Mouse (Mus musculus): ENCODE measurements around the gene Arhgef28.

Gene Arhgef28

DNA sequence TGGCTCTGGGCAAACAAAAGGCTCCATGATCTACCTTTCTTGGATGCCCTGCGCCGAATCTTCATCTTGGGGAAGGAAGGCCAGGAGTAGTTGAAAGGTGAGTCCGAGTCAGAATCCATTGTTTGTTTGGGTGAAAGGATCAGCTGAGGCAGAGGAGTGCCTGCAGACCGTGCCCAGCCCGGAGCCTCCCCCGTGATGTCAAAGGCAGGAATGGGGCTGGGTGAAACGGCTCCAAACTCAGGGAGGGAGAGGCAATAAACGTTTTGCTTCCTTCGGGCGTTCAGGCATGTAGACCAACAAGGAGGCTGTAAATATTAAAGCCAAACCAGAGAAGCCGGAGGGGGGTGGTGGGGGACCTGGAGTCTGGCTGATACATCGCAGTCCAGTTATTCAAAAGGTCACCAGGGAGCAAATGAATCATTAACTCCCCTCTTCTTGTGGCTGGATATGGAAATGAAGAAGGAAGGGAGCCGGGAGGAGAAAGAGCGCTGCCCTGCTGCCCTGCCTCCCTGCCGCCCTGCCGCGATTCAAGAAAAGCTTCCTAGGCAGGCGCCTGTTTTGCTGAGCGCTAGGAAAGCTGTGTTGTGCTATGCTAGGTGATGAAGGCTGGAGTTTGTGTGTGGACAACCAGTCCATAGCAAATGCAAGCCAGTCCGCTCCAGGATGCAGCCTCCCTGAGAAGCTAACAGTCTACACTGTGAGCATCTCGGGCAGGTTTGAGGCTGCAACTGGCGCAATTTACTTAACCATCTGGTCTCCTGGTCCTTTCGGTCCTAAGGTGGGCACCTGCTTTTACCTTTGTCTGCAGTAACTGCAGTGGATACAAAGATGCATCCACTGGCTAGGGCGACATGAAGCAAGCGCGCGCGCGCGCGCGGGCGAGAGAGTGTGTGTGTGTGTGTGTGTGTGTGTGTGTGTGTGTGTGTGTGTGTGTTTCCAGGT is 190.0 kb downstream of the Arhgef28 start:
- no peak for DNase-seq (ENCODE audit: low spot score in 2 of 2)

GRCm38 (mm10) chr13:98014892-98015291 is 191.3 kb downstream of the Arhgef28 start:
- no peak for DNase-seq (ENCODE audit: low spot score in 2 of 2)

DNA sequence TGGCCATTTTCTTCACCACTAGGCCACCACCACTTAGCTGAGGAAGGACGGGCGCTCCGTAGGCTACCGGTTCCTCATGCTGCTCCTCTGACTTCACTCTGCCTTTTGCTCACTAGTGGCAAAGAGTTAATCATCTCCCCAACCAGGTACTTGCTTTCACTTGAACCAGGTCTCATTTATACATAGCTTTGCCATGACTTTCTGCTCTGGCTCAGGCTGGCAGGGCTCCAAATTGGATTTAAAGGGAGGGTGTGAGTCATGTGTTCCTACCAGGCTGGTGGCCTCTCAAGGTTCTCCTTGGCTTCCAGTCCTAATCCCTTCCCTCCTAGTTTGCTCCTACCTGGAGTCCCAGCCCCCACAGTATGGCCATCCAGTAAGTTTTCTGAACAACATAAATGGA is 192.5 kb downstream of the Arhgef28 start:
- no peak for DNase-seq (ENCODE audit: low spot score in 2 of 2)

- no peak for DNase-seq (ENCODE audit: low spot score in 2 of 2)
Observed at GRCm38 (mm10) chr13:98011931-98012341, 194.3 kb downstream of the Arhgef28 start.

DNA sequence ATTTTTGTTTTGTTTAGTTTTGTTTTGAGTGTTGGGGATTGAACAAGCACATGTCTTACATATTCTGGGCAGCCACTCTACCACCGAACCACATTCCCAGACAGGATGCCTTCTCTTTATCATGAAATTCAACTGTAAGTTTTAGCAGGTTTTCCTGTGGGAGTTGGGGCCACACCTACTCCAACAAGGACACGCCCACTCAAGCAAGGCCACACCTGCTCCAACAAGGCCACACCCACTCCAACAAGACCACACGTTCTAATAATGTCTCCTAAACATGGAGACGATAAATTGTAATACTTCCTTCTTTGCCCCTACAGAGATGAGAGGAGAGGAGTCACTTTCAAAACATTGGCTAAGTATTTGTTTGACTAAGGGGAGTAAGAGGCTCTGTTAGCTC is 197.2 kb downstream of the Arhgef28 start:
- DNase-seq (ENCODE audit: low spot score in 2 of 2), result no peak

DNA sequence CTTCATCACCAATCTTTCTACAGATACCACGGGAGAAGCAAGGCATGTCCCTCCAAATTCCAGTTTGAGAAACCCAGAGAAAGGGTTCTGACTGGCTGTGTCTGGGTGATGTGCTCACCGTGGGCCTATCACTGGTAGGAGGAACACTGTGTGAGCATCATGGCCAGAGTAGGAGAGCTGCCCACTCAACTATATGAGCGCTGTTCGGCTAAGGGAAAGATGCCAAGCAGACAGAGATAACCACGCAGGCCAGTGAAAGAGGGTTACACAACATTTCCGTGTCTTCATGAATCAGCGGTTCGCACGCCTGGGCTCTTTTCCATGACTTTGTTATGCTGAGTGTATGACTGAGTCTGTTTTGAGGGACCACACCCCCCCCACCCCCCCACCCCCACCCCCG is 197.7 kb downstream of the Arhgef28 start:
- DNase-seq (ENCODE audit: low spot score in 2 of 2), result no peak

DNA sequence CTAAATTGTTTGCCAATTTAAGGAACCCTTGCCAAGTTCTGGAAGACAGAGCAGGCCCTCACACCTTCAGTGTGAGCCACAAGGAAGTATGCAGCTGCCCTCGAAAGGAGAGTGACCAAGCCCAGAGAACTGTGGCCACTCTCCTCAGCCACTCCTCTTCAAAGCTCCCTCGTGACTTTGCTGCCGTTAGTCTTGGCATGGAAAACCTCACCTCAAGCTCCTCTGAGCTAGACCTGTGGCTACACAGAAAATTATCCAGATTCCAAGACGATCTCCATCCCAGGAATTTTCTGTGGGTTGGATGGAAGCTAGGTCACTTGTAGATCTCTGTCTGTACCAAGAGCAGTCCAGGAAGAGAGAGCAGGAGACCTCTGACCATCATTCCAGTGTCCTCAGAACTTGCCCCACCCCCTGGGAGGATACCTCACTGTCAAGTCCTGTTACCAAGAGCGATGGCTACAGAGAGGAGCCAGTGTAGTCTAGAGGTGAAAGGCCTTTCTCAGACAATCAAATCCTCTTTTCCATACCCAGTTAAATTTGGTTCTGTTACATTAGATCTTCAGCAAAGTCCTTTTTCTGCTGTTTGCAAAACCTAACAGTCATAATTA is 200.5 kb downstream of the Arhgef28 start:
- DNase-seq (ENCODE audit: low spot score in 2 of 2), result no peak

- no peak for DNase-seq (ENCODE audit: low spot score in 2 of 2)
Observed at GRCm38 (mm10) chr13:98004647-98005414, 201.4 kb downstream of the Arhgef28 start.

DNA sequence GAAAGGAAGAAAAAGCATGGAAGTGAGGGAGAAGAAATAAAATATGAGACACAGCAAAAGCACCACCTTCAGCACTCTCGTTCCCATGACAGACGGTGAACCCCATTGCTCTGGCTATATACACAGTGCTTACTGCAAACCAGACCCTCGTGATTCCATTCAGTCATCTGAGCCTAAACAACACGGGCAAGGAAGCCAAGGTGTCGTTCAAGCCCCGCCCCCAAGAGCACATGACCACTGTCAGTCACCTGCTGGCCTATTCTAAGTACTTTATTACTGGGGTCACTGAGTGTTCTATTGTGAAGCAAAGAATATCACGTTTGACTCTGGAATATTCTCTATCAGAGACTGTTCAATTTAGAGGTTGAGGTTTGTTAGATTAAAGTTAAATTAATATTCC is 202.5 kb downstream of the Arhgef28 start:
- DNase-seq (ENCODE audit: low spot score in 2 of 2), result no peak

- DNase-seq (ENCODE audit: low spot score in 2 of 2), result no peak
Observed at GRCm38 (mm10) chr13:98002598-98002997, 203.6 kb downstream of the Arhgef28 start.

- no peak for DNase-seq (ENCODE audit: low spot score in 2 of 2)
Observed at GRCm38 (mm10) chr13:98002121-98002520, 204.1 kb downstream of the Arhgef28 start.

- no peak for DNase-seq (ENCODE audit: low spot score in 2 of 2)
Observed at GRCm38 (mm10) chr13:98001719-98002118, 204.5 kb downstream of the Arhgef28 start.

- DNase-seq (ENCODE audit: low spot score in 2 of 2), result no peak
Observed at GRCm38 (mm10) chr13:98000841-98001240, 205.4 kb downstream of the Arhgef28 start.

- DNase-seq (ENCODE audit: low spot score in 2 of 2), result no peak
Observed at GRCm38 (mm10) chr13:97999130-97999529, 207.1 kb downstream of the Arhgef28 start.

GRCm38 (mm10) chr13:97998570-97998969 is 207.7 kb downstream of the Arhgef28 start:
- DNase-seq (ENCODE audit: low spot score in 2 of 2), result no peak

DNA sequence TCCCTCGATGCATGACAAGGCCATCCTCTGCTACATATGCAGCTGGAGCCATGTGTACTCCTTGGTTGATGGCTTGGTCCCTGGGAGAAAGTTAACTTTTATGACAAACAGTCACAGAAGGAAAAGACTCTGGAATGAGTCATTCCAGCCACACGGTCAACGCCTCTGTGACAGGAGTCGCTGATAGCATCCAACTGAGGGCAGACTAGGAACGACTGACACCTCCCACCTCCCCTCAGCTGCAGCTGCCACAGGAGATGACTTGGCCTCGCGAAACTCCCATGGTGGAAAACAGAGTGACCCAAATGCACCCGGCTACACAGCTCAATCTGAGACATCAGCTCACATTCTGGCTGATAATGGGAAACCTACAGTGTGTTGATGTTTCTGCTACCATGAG is 215.3 kb downstream of the Arhgef28 start:
- no peak for DNase-seq (ENCODE audit: low spot score in 2 of 2)

DNA sequence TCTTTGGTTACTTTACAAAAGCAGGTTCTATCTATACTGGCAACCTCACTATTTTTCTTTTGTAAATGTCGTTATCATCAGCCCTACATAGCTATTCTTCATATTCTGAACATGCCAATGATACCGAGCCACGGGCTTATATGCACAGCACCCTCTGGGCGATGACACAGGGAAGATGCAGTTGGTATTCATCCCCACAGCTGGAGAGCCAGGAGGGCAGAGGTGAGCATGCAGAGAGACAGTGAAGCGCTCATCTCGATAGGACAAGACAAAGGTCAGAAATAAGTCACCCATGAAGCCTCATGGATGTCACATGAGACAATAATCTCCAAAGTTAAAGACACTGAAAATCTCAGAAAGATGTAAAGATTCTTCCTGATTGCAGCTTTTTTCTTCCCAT is 217.4 kb downstream of the Arhgef28 start:
- no peak for DNase-seq (ENCODE audit: low spot score in 2 of 2)

GRCm38 (mm10) chr13:97986691-97987090 is 219.5 kb downstream of the Arhgef28 start:
- no peak for DNase-seq (ENCODE audit: low spot score in 2 of 2)

- DNase-seq (ENCODE audit: low spot score in 2 of 2), result no peak
Observed at GRCm38 (mm10) chr13:97977104-97977503, 229.1 kb downstream of the Arhgef28 start.

GRCm38 (mm10) chr13:97976642-97977041 is 229.6 kb downstream of the Arhgef28 start:
- DNase-seq (ENCODE audit: low spot score in 2 of 2), result no peak

DNA sequence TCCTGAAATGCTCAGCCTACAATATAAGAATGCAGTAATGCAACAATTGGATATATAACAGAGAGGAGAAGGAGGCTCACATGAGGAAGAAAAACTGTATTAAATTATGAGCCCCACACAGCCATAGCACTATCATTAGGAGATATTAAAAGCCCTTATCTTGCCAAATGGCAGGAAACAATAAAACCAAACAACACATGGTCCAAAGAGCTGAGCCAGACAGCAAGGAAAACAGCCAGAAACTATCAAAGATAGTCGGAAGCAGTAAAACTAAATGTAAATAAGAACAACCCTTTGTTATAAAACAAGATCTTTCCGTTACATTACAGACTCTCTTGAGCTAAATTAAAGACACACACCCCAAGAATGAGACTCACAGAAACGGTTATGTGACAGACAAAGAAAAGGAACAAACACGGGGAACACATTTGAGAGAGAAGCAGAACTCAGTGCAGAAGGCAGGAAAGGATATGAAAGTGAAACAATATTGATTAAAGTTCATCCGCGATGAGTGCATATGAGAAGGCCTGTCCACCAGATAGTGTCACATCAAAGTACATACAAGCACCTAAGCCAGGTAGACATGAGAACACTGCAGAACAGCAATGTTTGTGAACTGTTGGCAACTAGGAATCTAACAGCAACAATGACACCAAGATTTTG is 231.6 kb downstream of the Arhgef28 start:
- no peak for DNase-seq (ENCODE audit: low spot score in 2 of 2)

DNA sequence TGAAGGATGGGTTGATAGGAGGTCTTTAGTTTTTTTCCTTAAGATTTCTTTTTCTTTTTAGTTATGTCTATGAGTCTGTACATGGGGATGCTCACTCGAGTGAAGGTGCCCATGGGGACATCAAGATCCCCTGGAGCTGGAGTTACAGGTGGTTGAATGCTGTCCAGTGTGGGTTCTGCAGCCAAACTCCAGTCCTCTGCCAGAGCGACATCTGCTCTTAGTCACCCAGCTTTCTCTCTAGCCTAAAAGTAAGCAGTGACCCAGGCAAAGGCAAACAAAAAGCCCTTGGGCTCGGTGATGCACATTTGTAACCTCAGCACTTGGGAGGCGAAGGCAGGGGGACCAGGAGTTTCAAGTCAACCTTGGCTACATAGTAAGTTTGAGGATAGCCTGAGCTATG is 232.3 kb downstream of the Arhgef28 start:
- no peak for DNase-seq (ENCODE audit: low spot score in 2 of 2)
